Mouse (Mus musculus): ENCODE results near the gene Ola1. TPM values are rescaled to one million over a fixed set of nuclear protein-coding genes. Genes with fewer than 3 reads are reported as not detected.

Ola1 gene
- polyA plus RNA-seq, 1 experiment from 2014 or later = 62.7 TPM

DNA sequence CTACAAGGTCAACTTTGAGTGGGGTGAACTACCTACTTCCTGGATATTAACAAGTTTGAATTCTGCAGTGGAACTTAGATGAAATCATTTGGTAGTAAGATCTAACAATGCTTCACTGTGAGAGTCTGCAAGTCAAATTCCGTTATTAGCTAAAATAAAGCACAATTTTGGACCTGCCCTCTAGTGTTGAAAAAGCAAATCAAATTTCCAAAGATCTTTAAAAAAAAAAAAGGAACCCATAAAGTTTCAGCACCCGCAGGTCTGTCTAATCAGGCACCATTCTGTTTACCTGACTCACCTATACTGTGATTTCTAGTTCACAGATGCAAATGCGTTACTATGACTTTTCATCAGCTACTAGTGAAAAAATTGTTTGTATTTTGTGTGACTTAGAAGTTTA, 122.2 kb downstream of the Ola1 start:
- no peak overlapping the region for H3K9ac ChIP-seq (ENCODE audit: low read length)

GRCm38 (mm10) chr2:73095300-73095699, 123.4 kb downstream of the Ola1 start:
- Histone ChIP-seq H3K27me3 (ENCODE audit: control insufficient read depth, insufficient read depth, low read length) (no peaks in the 10 kb centered on the region), H3K9me3 (ENCODE audit: control insufficient read depth, low read length) (no peaks in the 10 kb centered on the region), H3K4me3 (ENCODE audit: control insufficient read depth in 1 of 2, insufficient read depth in 1 of 2, low read depth in 1 of 2, low read length in 2 of 2) (no peak overlapping the region), H3K4me2 (ENCODE audit: low read length) (no peak overlapping the region), H3K9ac (ENCODE audit: low read length) (no peak overlapping the region), H3K36me3 (ENCODE audit: control insufficient read depth, insufficient read depth, low read length) (peaks cover 5% of the 10 kb centered on the region; the same call in 1 of the 2 replicates), H3K27ac (replicated peaks in 1 of 2; ENCODE audit: control insufficient read depth in 1 of 2, insufficient read depth in 1 of 2, low read depth in 2 of 2, low read length in 2 of 2) (no peak overlapping the region), H3K4me1 (ENCODE audit: control insufficient read depth in 2 of 2, insufficient read depth in 2 of 2, low read length in 2 of 2) (no peaks in the 10 kb centered on the region)
- ATAC-seq (ENCODE audit: insufficient number of reproducible peaks, insufficient read depth, low FRiP score, low read depth) = no peak
- WGBS = 72% methylated on average over 2 of the region's 2 CpGs

More for the DNA sequence above, 122.2 kb downstream of the Ola1 start:
- no peaks in the 10 kb centered on the region for H3K9me3 ChIP-seq (ENCODE audit: control insufficient read depth, low read length)
- no peak overlapping the region for H3K4me2 ChIP-seq (ENCODE audit: low read length)
- no peaks in the 10 kb centered on the region for H3K4me1 ChIP-seq (ENCODE audit: control insufficient read depth in 2 of 2, insufficient read depth in 2 of 2, low read length in 2 of 2)
- no peak overlapping the region for H3K27ac ChIP-seq (replicated peaks in 1 of 2; ENCODE audit: control insufficient read depth in 1 of 2, insufficient read depth in 1 of 2, low read depth in 2 of 2, low read length in 2 of 2)
- no peak for ATAC-seq (ENCODE audit: insufficient number of reproducible peaks, insufficient read depth, low FRiP score, low read depth)
- H3K27me3 ChIP-seq (ENCODE audit: control insufficient read depth, insufficient read depth, low read length) = no peaks in the 10 kb centered on the region
- H3K36me3 ChIP-seq (ENCODE audit: control insufficient read depth, insufficient read depth, low read length) = peaks cover 5% of the 10 kb centered on the region; the same call in 1 of the 2 replicates
- H3K4me3 ChIP-seq (ENCODE audit: control insufficient read depth in 1 of 2, insufficient read depth in 1 of 2, low read depth in 1 of 2, low read length in 2 of 2) = no peak overlapping the region
- WGBS = 80% methylated on average over 3 of the region's 3 CpGs

GRCm38 (mm10) chr2:73093032-73093431, 125.7 kb downstream of the Ola1 start:
- Histone ChIP-seq H3K4me3 (ENCODE audit: control insufficient read depth in 1 of 2, insufficient read depth in 1 of 2, low read depth in 1 of 2, low read length in 2 of 2) (no peak overlapping the region), H3K9me3 (ENCODE audit: control insufficient read depth, low read length) (no peaks in the 10 kb centered on the region), H3K9ac (ENCODE audit: low read length) (no peak overlapping the region), H3K27ac (replicated peaks in 1 of 2; ENCODE audit: control insufficient read depth in 1 of 2, insufficient read depth in 1 of 2, low read depth in 2 of 2, low read length in 2 of 2) (no peak overlapping the region), H3K4me1 (ENCODE audit: control insufficient read depth in 2 of 2, insufficient read depth in 2 of 2, low read length in 2 of 2) (no peaks in the 10 kb centered on the region; a peak in 1 of 4 replicates), H3K27me3 (ENCODE audit: control insufficient read depth, insufficient read depth, low read length) (no peaks in the 10 kb centered on the region), H3K36me3 (ENCODE audit: control insufficient read depth, insufficient read depth, low read length) (peaks cover 5% of the 10 kb centered on the region; the same call in 1 of the 2 replicates), H3K4me2 (ENCODE audit: low read length) (no peak overlapping the region)
- no peak for ATAC-seq (ENCODE audit: insufficient number of reproducible peaks, insufficient read depth, low FRiP score, low read depth)
- WGBS = 76% methylated on average over 6 of the region's 6 CpGs

- no peak overlapping the region for H3K4me2 ChIP-seq (ENCODE audit: low read length)
- no peaks in the 10 kb centered on the region for H3K36me3 ChIP-seq (ENCODE audit: control insufficient read depth, insufficient read depth, low read length)
- H3K27ac ChIP-seq (replicated peaks in 1 of 2; ENCODE audit: control insufficient read depth in 1 of 2, insufficient read depth in 1 of 2, low read depth in 2 of 2, low read length in 2 of 2) = no peak overlapping the region
- no peak for ATAC-seq (ENCODE audit: insufficient number of reproducible peaks, insufficient read depth, low FRiP score, low read depth)
- no peaks in the 10 kb centered on the region for H3K27me3 ChIP-seq (ENCODE audit: control insufficient read depth, insufficient read depth, low read length)
- 91% methylated on average over 8 of the region's 8 CpGs for WGBS
- H3K9ac ChIP-seq (ENCODE audit: low read length) = no peak overlapping the region
- H3K9me3 ChIP-seq (ENCODE audit: control insufficient read depth, low read length) = no peaks in the 10 kb centered on the region
- H3K4me3 ChIP-seq (ENCODE audit: control insufficient read depth in 1 of 2, insufficient read depth in 1 of 2, low read depth in 1 of 2, low read length in 2 of 2) = no peak overlapping the region
- no peaks in the 10 kb centered on the region; a peak in 2 of 4 replicates for H3K4me1 ChIP-seq (ENCODE audit: control insufficient read depth in 2 of 2, insufficient read depth in 2 of 2, low read length in 2 of 2)
Measured at GRCm38 (mm10) chr2:73091302-73091701, 127.4 kb downstream of the Ola1 start.

GRCm38 (mm10) chr2:73087641-73088040, 131.1 kb downstream of the Ola1 start:
- H3K4me2 ChIP-seq (ENCODE audit: low read length) = no peak overlapping the region
- H3K27ac ChIP-seq (replicated peaks in 1 of 2; ENCODE audit: control insufficient read depth in 1 of 2, insufficient read depth in 1 of 2, low read depth in 2 of 2, low read length in 2 of 2) = no peak overlapping the region
- H3K36me3 ChIP-seq (ENCODE audit: control insufficient read depth, insufficient read depth, low read length) = no peaks in the 10 kb centered on the region
- H3K4me3 ChIP-seq (ENCODE audit: control insufficient read depth in 1 of 2, insufficient read depth in 1 of 2, low read depth in 1 of 2, low read length in 2 of 2) = no peak overlapping the region
- no peak for ATAC-seq (ENCODE audit: insufficient number of reproducible peaks, insufficient read depth, low FRiP score, low read depth)
- 68% methylated on average over 3 of the region's 3 CpGs for WGBS
- peaks cover 5 to 12% of the 10 kb centered on the region in 2 experiments for H3K4me1 ChIP-seq (ENCODE audit: control insufficient read depth in 2 of 2, insufficient read depth in 2 of 2, low read length in 2 of 2)
- no peaks in the 10 kb centered on the region for H3K9me3 ChIP-seq (ENCODE audit: control insufficient read depth, low read length)
- no peak overlapping the region for H3K9ac ChIP-seq (ENCODE audit: low read length)
- H3K27me3 ChIP-seq (ENCODE audit: control insufficient read depth, insufficient read depth, low read length) = no peaks in the 10 kb centered on the region

- H3K4me2 ChIP-seq (ENCODE audit: low read length) = peak overlapping the region; percentile 34
Measured at GRCm38 (mm10) chr2:73085669-73086304, 132.9 kb downstream of the Ola1 start.

GRCm38 (mm10) chr2:73082476-73082875, 136.2 kb downstream of the Ola1 start:
- no peak for ATAC-seq (ENCODE audit: insufficient number of reproducible peaks, insufficient read depth, low FRiP score, low read depth)
- Histone ChIP-seq H3K4me1 (ENCODE audit: control insufficient read depth in 2 of 2, insufficient read depth in 2 of 2, low read length in 2 of 2) (peaks cover 5 to 12% of the 10 kb centered on the region in 2 experiments), H3K36me3 (ENCODE audit: control insufficient read depth, insufficient read depth, low read length) (no peaks in the 10 kb centered on the region), H3K4me2 (ENCODE audit: low read length) (no peak overlapping the region), H3K9me3 (ENCODE audit: control insufficient read depth, low read length) (no peaks in the 10 kb centered on the region), H3K9ac (ENCODE audit: low read length) (no peak overlapping the region), H3K27ac (replicated peaks in 1 of 2; ENCODE audit: control insufficient read depth in 1 of 2, insufficient read depth in 1 of 2, low read depth in 2 of 2, low read length in 2 of 2) (no peak overlapping the region), H3K4me3 (ENCODE audit: control insufficient read depth in 1 of 2, insufficient read depth in 1 of 2, low read depth in 1 of 2, low read length in 2 of 2) (no peak overlapping the region), H3K27me3 (ENCODE audit: control insufficient read depth, insufficient read depth, low read length) (no peaks in the 10 kb centered on the region)
- 84% methylated on average over 10 of the region's 10 CpGs for WGBS

More at GRCm38 (mm10) chr2:73085669-73086304, 132.9 kb downstream of the Ola1 start:
- 8% methylated on average over 8 of the region's 8 CpGs for WGBS
- H3K4me3 ChIP-seq (ENCODE audit: control insufficient read depth in 1 of 2, insufficient read depth in 1 of 2, low read depth in 1 of 2, low read length in 2 of 2) = no peak overlapping the region
- H3K27me3 ChIP-seq (ENCODE audit: control insufficient read depth, insufficient read depth, low read length) = no peaks in the 10 kb centered on the region
- H3K9ac ChIP-seq (ENCODE audit: low read length) = no peak overlapping the region
- H3K4me1 ChIP-seq (ENCODE audit: control insufficient read depth in 2 of 2, insufficient read depth in 2 of 2, low read length in 2 of 2) = peaks cover 5 to 12% of the 10 kb centered on the region in 2 experiments
- ATAC-seq (ENCODE audit: insufficient number of reproducible peaks, insufficient read depth, low FRiP score, low read depth) = peak; percentile 67
- H3K9me3 ChIP-seq (ENCODE audit: control insufficient read depth, low read length) = no peaks in the 10 kb centered on the region
- no peaks in the 10 kb centered on the region for H3K36me3 ChIP-seq (ENCODE audit: control insufficient read depth, insufficient read depth, low read length)
- H3K27ac ChIP-seq (replicated peaks in 1 of 2; ENCODE audit: control insufficient read depth in 1 of 2, insufficient read depth in 1 of 2, low read depth in 2 of 2, low read length in 2 of 2) = peak overlapping the region; percentile 22 to 38; a peak in 2 of 4 replicates

DNA sequence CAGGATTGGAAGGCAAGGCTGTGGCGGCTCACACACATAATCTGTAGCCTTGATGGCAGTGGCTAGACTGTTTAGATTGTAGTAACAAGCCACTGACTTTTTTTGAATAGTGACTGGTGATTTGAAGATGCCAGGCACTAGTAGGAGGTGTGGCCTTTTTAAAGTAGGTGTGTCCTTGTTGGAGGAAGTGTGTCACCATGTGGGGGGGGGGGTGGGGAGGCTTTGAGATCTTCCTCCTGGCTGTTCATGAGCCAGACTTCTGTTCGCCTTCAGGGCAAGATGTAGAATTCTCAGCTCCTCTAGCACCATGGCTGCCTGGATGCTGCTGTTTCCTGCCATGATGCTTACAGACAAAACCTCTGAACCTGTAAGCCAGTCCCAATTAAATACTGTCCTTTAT, 136.9 kb downstream of the Ola1 start:
- Histone ChIP-seq H3K36me3 (ENCODE audit: control insufficient read depth, insufficient read depth, low read length) (no peaks in the 10 kb centered on the region), H3K4me3 (ENCODE audit: control insufficient read depth in 1 of 2, insufficient read depth in 1 of 2, low read depth in 1 of 2, low read length in 2 of 2) (no peak overlapping the region), H3K4me1 (ENCODE audit: control insufficient read depth in 2 of 2, insufficient read depth in 2 of 2, low read length in 2 of 2) (peaks cover 5 to 12% of the 10 kb centered on the region in 2 experiments), H3K27me3 (ENCODE audit: control insufficient read depth, insufficient read depth, low read length) (no peaks in the 10 kb centered on the region), H3K9me3 (ENCODE audit: control insufficient read depth, low read length) (no peaks in the 10 kb centered on the region), H3K27ac (replicated peaks in 1 of 2; ENCODE audit: control insufficient read depth in 1 of 2, insufficient read depth in 1 of 2, low read depth in 2 of 2, low read length in 2 of 2) (no peak overlapping the region), H3K9ac (ENCODE audit: low read length) (no peak overlapping the region), H3K4me2 (ENCODE audit: low read length) (no peak overlapping the region)
- no peak for ATAC-seq (ENCODE audit: insufficient number of reproducible peaks, insufficient read depth, low FRiP score, low read depth)
- WGBS = 74% methylated on average over 2 of the region's 2 CpGs
